Mouse (Mus musculus) limb, embryonic 12.5 days (tissue): Measurements from ENCODE around the gene Fmr1. TPM values are rescaled to one million over a fixed set of nuclear protein-coding genes. Genes with fewer than 3 reads are reported as not detected.

ENCODE experiments used
- polyA plus RNA-seq: library from polyadenylated mRNA; unstranded; fragments of >200 nt; fragmentation: Nextera tagmentation; extraction: Ambion mirVana; gene quantifications from 2 replicates; pipeline ENCODE4 v1.2.1, GENCODE M21; 2016

The Fmr1 gene
- polyA plus RNA-seq, 1 experiment from 2014 or later, result 86.5 TPM

Other genes starting within 250 kb of the Fmr1 start
- gene Fmr1nb, start 83.3 kb downstream of the Fmr1 start, polyA plus RNA-seq, result not detected in 2 replicates
- gene Gm14698, start 142.6 kb downstream of the Fmr1 start, polyA plus RNA-seq, result 4.2 TPM in 2 replicates
- not detected in 2 replicates for gene Gm6812, start 214.5 kb downstream of the Fmr1 start, polyA plus RNA-seq